Mouse (Mus musculus) CH12F3 (cell line): ENCODE measurements around the gene Gorasp2.

Source experiments
- in situ Hi-C: fragments of 300-500 bp; cut with MboI; formaldehyde crosslinking; loops from 2 replicates; pipeline ENCODE4 v1.14.3; 2020; ENCODE audit warnings: low sequenced_read_pairs

Gene Gorasp2

GRCm38 (mm10) chr2:70660887-70661714 is at the start of gene Gorasp2:
Gene Gorasp2, plus strand, starts transcription at chr2:70661576.
- in situ Hi-C loops = no loop called here

- in situ Hi-C loops = no loop called here
Observed at GRCm38 (mm10) chr2:70614745-70615351, 46.5 kb upstream of the Gorasp2 start.

- in situ Hi-C loops = no loop called here
Observed at GRCm38 (mm10) chr2:70616076-70616475, 45.3 kb upstream of the Gorasp2 start.

- in situ Hi-C loops = no loop called here
Observed at GRCm38 (mm10) chr2:70616617-70617016, 44.8 kb upstream of the Gorasp2 start.

- in situ Hi-C loops = no loop called here
Observed at GRCm38 (mm10) chr2:70619232-70619835, 42.0 kb upstream of the Gorasp2 start.

GRCm38 (mm10) chr2:70620225-70620624 is 41.2 kb upstream of the Gorasp2 start:
- in situ Hi-C loops = no loop called here

- in situ Hi-C loops = no loop called here
Observed at GRCm38 (mm10) chr2:70622244-70622643, 39.1 kb upstream of the Gorasp2 start.

GRCm38 (mm10) chr2:70625761-70626160 is 35.6 kb upstream of the Gorasp2 start:
- in situ Hi-C loops = no loop called here

- in situ Hi-C loops = no loop called here
Observed at GRCm38 (mm10) chr2:70628397-70628796, 33.0 kb upstream of the Gorasp2 start.

- in situ Hi-C loops = no loop called here
Observed at GRCm38 (mm10) chr2:70629339-70629761, 32.0 kb upstream of the Gorasp2 start.

GRCm38 (mm10) chr2:70629921-70630320 is 31.5 kb upstream of the Gorasp2 start:
- in situ Hi-C loops = no loop called here

GRCm38 (mm10) chr2:70631321-70631720 is 30.1 kb upstream of the Gorasp2 start:
- in situ Hi-C loops = no loop called here

- in situ Hi-C loops = no loop called here
Observed at GRCm38 (mm10) chr2:70632412-70632811, 29.0 kb upstream of the Gorasp2 start.

GRCm38 (mm10) chr2:70634028-70634690 is 27.2 kb upstream of the Gorasp2 start:
- in situ Hi-C loops = no loop called here

- in situ Hi-C loops = no loop called here
Observed at GRCm38 (mm10) chr2:70640968-70641367, 20.4 kb upstream of the Gorasp2 start.

- in situ Hi-C loops = no loop called here
Observed at GRCm38 (mm10) chr2:70642971-70643565, 18.3 kb upstream of the Gorasp2 start.

GRCm38 (mm10) chr2:70645266-70645780 is 16.1 kb upstream of the Gorasp2 start:
- in situ Hi-C loops = no loop called here

- in situ Hi-C loops = no loop called here
Observed at GRCm38 (mm10) chr2:70647681-70648080, 13.7 kb upstream of the Gorasp2 start.

- in situ Hi-C loops = no loop called here
Observed at GRCm38 (mm10) chr2:70648271-70648670, 13.1 kb upstream of the Gorasp2 start.

GRCm38 (mm10) chr2:70649471-70649870 is 11.9 kb upstream of the Gorasp2 start:
- in situ Hi-C loops = no loop called here

GRCm38 (mm10) chr2:70651820-70652219 is 9.6 kb upstream of the Gorasp2 start:
- in situ Hi-C loops = no loop called here
